In the genomic region with DNA sequence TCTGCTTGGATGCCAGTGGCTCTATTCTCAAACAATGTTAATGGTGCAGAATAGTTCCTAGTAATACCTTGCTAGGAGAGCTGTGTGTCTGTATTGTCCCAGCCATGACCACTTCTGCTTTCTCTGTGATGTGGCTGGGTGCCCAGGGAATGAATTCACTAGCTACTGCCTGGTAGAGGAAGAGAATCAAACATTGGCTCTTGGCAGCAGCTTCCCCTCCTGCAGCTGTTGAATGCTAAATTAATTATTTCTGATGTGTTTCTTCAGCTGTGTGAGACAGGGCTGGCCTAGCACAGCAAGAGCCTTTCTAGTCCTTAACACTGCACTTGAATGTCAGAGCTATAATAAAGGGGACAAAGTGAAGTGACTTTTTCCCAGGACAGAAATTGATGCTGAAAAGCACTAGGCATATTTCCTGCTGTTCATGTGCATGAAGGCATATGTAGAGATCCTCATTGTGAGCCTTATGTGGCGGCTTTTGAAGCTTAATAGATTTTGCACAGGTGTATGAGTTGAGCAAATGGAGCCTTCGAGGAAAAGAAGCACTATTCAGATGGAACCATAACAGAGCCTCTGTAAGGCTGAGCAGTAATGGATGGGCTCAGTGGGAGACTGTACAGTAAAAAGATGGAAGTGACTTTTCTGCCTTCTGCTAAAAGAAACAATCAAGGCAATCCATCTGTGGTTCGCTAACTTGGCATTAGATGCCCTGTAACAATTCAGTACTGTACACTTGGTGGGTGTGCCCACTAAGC, we compare ENCODE assay signal across 8 mouse cellular contexts. TPM values are rescaled to one million over a fixed set of nuclear protein-coding genes. Genes with fewer than 3 reads are reported as not detected.
A peak's percentile ranks its signal among the peaks of the same experiment; 100 is the strongest.
DNase-seq lines count a peak whose midpoint lies in the region; ATAC-seq lines count a peak whose summit lies in the region.

No protein-coding gene starts in this region.

- H3K4me2 ChIP-seq in midbrain, embryonic 13.5 days (replicated peaks): no peak overlapping the region
- H3K4me2 ChIP-seq in midbrain, embryonic 11.5 days: no peak overlapping the region

- 80% methylated on average over 3 of the region's 3 CpGs for WGBS in midbrain, embryonic 13.5 days
- 84% methylated on average over 3 of the region's 3 CpGs for WGBS in midbrain, embryonic 11.5 days

- 0 out of 2 replicates have a peak, but pooled peaks cover 4% of the 10 kb centered on the region for H3K4me1 ChIP-seq in midbrain, embryonic 13.5 days (replicated peaks)
- no peaks in the 10 kb centered on the region for H3K4me1 ChIP-seq in midbrain, embryonic 11.5 days (ENCODE audit: control insufficient read depth, insufficient read depth, low read length)

- peak; percentile 83 for ATAC-seq in midbrain, embryonic 13.5 days
- no peak for ATAC-seq in midbrain, embryonic 11.5 days (ENCODE audit: low FRiP score)
- ATAC-seq in megakaryocyte progenitor cell, adult 5-6 weeks (replicated peaks; ENCODE audit: poor library complexity): peak; percentile 98
- no peak for ATAC-seq in inflammation-experienced regulatory T-cells, adult 6 months

- H3K9me3 ChIP-seq in midbrain, embryonic 13.5 days: no peaks in the 10 kb centered on the region
- H3K9me3 ChIP-seq in midbrain, embryonic 11.5 days (ENCODE audit: control insufficient read depth, low read length): no peaks in the 10 kb centered on the region

- no peak overlapping the region for H3K27ac ChIP-seq in midbrain, embryonic 13.5 days
- no peak overlapping the region for H3K27ac ChIP-seq in midbrain, embryonic 11.5 days (ENCODE audit: low read depth, low read length)

- H3K9ac ChIP-seq in midbrain, embryonic 13.5 days (replicated peaks): no peak overlapping the region
- no peak overlapping the region for H3K9ac ChIP-seq in midbrain, embryonic 11.5 days (ENCODE audit: low read length)

- no peaks in the 10 kb centered on the region for H3K27me3 ChIP-seq in midbrain, embryonic 13.5 days
- no peaks in the 10 kb centered on the region for H3K27me3 ChIP-seq in midbrain, embryonic 11.5 days (ENCODE audit: control insufficient read depth, insufficient read depth, low read length)

- DNase-seq in cerebellum, adult 11 months: peak; percentile 2
- no peak for DNase-seq in cerebellum, adult 8-10 months
- no peak for DNase-seq in midbrain, embryonic 11.5 days (ENCODE audit: low spot score, missing footprints)
- DNase-seq in heart, postnatal 4 days: peak; percentile 49
- no peak for DNase-seq in thymus, postnatal 0 days (ENCODE audit: low spot score)

- no peak overlapping the region for H3K4me3 ChIP-seq in midbrain, embryonic 13.5 days (replicated peaks)
- no peak overlapping the region for H3K4me3 ChIP-seq in midbrain, embryonic 11.5 days (ENCODE audit: low read depth, low read length)

- no peaks in the 10 kb centered on the region for H3K36me3 ChIP-seq in midbrain, embryonic 13.5 days
- no peaks in the 10 kb centered on the region for H3K36me3 ChIP-seq in midbrain, embryonic 11.5 days (ENCODE audit: control insufficient read depth, insufficient read depth, low read length)

RNA-seq across cellular contexts. Expression of gene Xrcc4, which starts 46.9 kb away (rescaled TPM):
- 12.9 and 14.2 TPM in 2 replicates for polyA plus RNA-seq in midbrain, embryonic 13.5 days (2015; fragmentation: Nextera tagmentation; extraction: Ambion mirVana)
- polyA plus RNA-seq in midbrain, embryonic 11.5 days (2014; fragmentation: Nextera tagmentation; extraction: Ambion mirVana): 12.0 and 12.8 TPM in 2 replicates
- 10 to 100 TPM; 13.1 to 17.3 TPM for total RNA-seq in heart, postnatal 4 days (2021)
- 15.3 and 20.1 TPM in 2 replicates for total RNA-seq in megakaryocyte progenitor cell, adult 5-6 weeks (2015)
- total RNA-seq in megakaryocyte progenitor cell, adult 5-6 weeks (2017): 16.2 and 24.3 TPM in 2 replicates
- 10 to 100 TPM; 24.7 to 33.9 (median 30.0) TPM for polyA plus RNA-seq in inflammation-experienced regulatory T-cells, adult 6 months (2017; shearing (Covaris generic))
- 23.2 and 23.5 TPM in 2 replicates for polyA plus RNA-seq in thymus, postnatal 0 days (2015; fragmentation: Nextera tagmentation; extraction: Ambion mirVana)

RNA-seq across cellular contexts. Expression of gene Tmem167, which starts 47.4 kb away (rescaled TPM):
- 50.6 and 52.5 TPM in 2 replicates for polyA plus RNA-seq in midbrain, embryonic 13.5 days (2015; fragmentation: Nextera tagmentation; extraction: Ambion mirVana)
- 61.6 and 64.0 TPM in 2 replicates for polyA plus RNA-seq in midbrain, embryonic 11.5 days (2014; fragmentation: Nextera tagmentation; extraction: Ambion mirVana)
- 10 to 100 TPM; 18.1 to 18.3 TPM for total RNA-seq in heart, postnatal 4 days (2021)
- total RNA-seq in megakaryocyte progenitor cell, adult 5-6 weeks (2015): 28.9 and 32.5 TPM in 2 replicates
- 18.7 and 18.9 TPM in 2 replicates for total RNA-seq in megakaryocyte progenitor cell, adult 5-6 weeks (2017)
- 10 to 100 TPM; 50.9 to 85.8 (median 71.1) TPM for polyA plus RNA-seq in inflammation-experienced regulatory T-cells, adult 6 months (2017; shearing (Covaris generic))
- 53.1 and 55.3 TPM in 2 replicates for polyA plus RNA-seq in thymus, postnatal 0 days (2015; fragmentation: Nextera tagmentation; extraction: Ambion mirVana)

Comparison
In these comparisons a context has a peak if more than half of its experiments do, and no peak if none do; other contexts are left out.
1. DNase-seq: peak in cerebellum, adult 11 months (single experiment) and heart, postnatal 4 days (single experiment); none in cerebellum, adult 8-10 months (single experiment), midbrain, embryonic 11.5 days (single experiment) and thymus, postnatal 0 days (single experiment).
2. ATAC-seq: peak in midbrain, embryonic 13.5 days (single experiment) and megakaryocyte progenitor cell, adult 5-6 weeks (single experiment); none in midbrain, embryonic 11.5 days (single experiment) and inflammation-experienced regulatory T-cells, adult 6 months (single experiment).